Mouse (Mus musculus) MEL (cell line): Measurements from ENCODE around the gene Mal. TPM values are rescaled to one million over a fixed set of nuclear protein-coding genes. Genes with fewer than 3 reads are reported as not detected.

Experiments
- DNase-seq: peaks from one replicate; pipeline ENCODE4 v3.0.0; 2011; ENCODE audit warnings: low read depth, low spot score
- H3K27ac ChIP-seq: 2 replicates; pipeline ENCODE4 v1.5.1; 2012; ENCODE audit warnings: low read depth, mild to moderate bottlenecking, control low read depth, low read length, moderate library complexity; ENCODE audit not compliant: control insufficient read depth
- H3K27me3 ChIP-seq, 2 experiments: fragments of 150-350 bp in 1 of 2; sonication (generic) in 1 of 2; 2 replicates each; pipeline ENCODE4 v1.6.1; 2012; ENCODE audit warnings: low read length in 2 of 2, mild to moderate bottlenecking in 2 of 2, improper control_type of control experiment in 1 of 2, moderate library complexity in 1 of 2; ENCODE audit not compliant: insufficient read depth in 2 of 2, control insufficient read depth in 1 of 2
- H3K36me3 ChIP-seq, 2 experiments: 2 replicates each; pipeline ENCODE4 v1.6.1; 2012 to 2014; ENCODE audit warnings: low read length in 2 of 2, improper control_type of control experiment in 1 of 2, inconsistent platforms in 1 of 2, mild to moderate bottlenecking in 1 of 2; ENCODE audit not compliant: insufficient read depth in 2 of 2, control insufficient read depth in 1 of 2
- H3K4me1 ChIP-seq, 2 experiments: fragments of 150-350 bp in 1 of 2; sonication (generic) in 1 of 2; 2 replicates each; pipeline ENCODE4 v1.6.1; 2012; ENCODE audit warnings: low read length in 2 of 2, improper control_type of control experiment in 1 of 2, mild to moderate bottlenecking in 1 of 2; ENCODE audit not compliant: insufficient read depth in 2 of 2, control insufficient read depth in 1 of 2
- H3K4me3 ChIP-seq, 2 experiments: fragments of 150-350 bp in 1 of 2; sonication (generic) in 1 of 2; 2 replicates each; pipeline ENCODE4 v1.5.1; 2012; ENCODE audit warnings: low read depth in 2 of 2, low read length in 2 of 2, mild to moderate bottlenecking in 2 of 2, moderate library complexity in 2 of 2, control low read depth in 1 of 2, improper control_type of control experiment in 1 of 2; ENCODE audit not compliant: control insufficient read depth in 1 of 2, insufficient read depth in 1 of 2
- H3K79me2 ChIP-seq: 2 replicates; pipeline ENCODE4 v1.6.1; 2012; ENCODE audit warnings: mild to moderate bottlenecking, low read length, moderate library complexity; ENCODE audit not compliant: control insufficient read depth, poor library complexity, insufficient read depth
- H3K9ac ChIP-seq: 2 replicates; pipeline ENCODE4 v1.6.1; 2012; ENCODE audit warnings: low read depth, mild to moderate bottlenecking, control low read depth, low read length, moderate library complexity; ENCODE audit not compliant: control insufficient read depth, poor library complexity, severe bottlenecking
- H3K9me3 ChIP-seq: fragments of 150-350 bp; sonication (generic); replicated peaks from 2 replicates; pipeline ENCODE4 v1.6.1; 2012; ENCODE audit warnings: mild to moderate bottlenecking, low read length, improper control_type of control experiment, moderate library complexity; ENCODE audit not compliant: insufficient read depth
- BHLHE40 ChIP-seq: IDR thresholded peaks from 2 replicates; pipeline ENCODE4 v1.6.1; 2012; ENCODE audit warnings: low read depth, mild to moderate bottlenecking, inconsistent platforms, low read length, improper control_type of control experiment, borderline replicate concordance
- CHD2 ChIP-seq: IDR thresholded peaks from 2 replicates; pipeline ENCODE4 v1.6.1; 2011; ENCODE audit warnings: low read length, improper control_type of control experiment
- ELF1 ChIP-seq: IDR thresholded peaks from 2 replicates; pipeline ENCODE4 v1.6.1; 2014; ENCODE audit warnings: low read depth, mild to moderate bottlenecking, inconsistent platforms, low read length, improper control_type of control experiment, moderate library complexity
- GABPA ChIP-seq: IDR thresholded peaks from 2 replicates; pipeline ENCODE4 v1.6.1; 2012; ENCODE audit warnings: low read depth, mild to moderate bottlenecking, inconsistent platforms, low read length, improper control_type of control experiment, moderate library complexity
- GATA1 ChIP-seq: IDR thresholded peaks from 2 replicates; pipeline ENCODE4 v1.6.1; 2011; ENCODE audit warnings: low read depth, low read length, improper control_type of control experiment
- HCFC1 ChIP-seq: IDR thresholded peaks from 2 replicates; pipeline ENCODE4 v1.6.1; 2012; ENCODE audit warnings: low read depth, mild to moderate bottlenecking, inconsistent platforms, low read length, improper control_type of control experiment, moderate library complexity
- KAT2A ChIP-seq: conservative IDR thresholded peaks from 2 replicates; pipeline ENCODE4 v1.6.1; 2012; ENCODE audit warnings: low read depth, low read length, improper control_type of control experiment, inconsistent platforms
- MAX ChIP-seq: IDR thresholded peaks from 2 replicates; pipeline ENCODE4 v1.6.1; 2011; ENCODE audit warnings: low read length, improper control_type of control experiment
- MAZ ChIP-seq: IDR thresholded peaks from 2 replicates; pipeline ENCODE4 v1.6.1; 2012; ENCODE audit warnings: low read depth, mild to moderate bottlenecking, inconsistent platforms, low read length, improper control_type of control experiment
- MEF2A ChIP-seq: IDR thresholded peaks from 2 replicates; pipeline ENCODE4 v1.6.1; 2014; ENCODE audit warnings: low read depth, mild to moderate bottlenecking, inconsistent platforms, low read length, improper control_type of control experiment; ENCODE audit not compliant: poor library complexity, insufficient replicate concordance, severe bottlenecking; ENCODE audit errors: extremely low read depth
- MXI1 ChIP-seq: IDR thresholded peaks from 2 replicates; pipeline ENCODE4 v1.6.1; 2011; ENCODE audit warnings: mild to moderate bottlenecking, low read depth, low read length, improper control_type of control experiment
- MYC ChIP-seq: IDR thresholded peaks from 2 replicates; pipeline ENCODE4 v1.6.1; 2011; ENCODE audit warnings: low read depth, mild to moderate bottlenecking, low read length, improper control_type of control experiment, moderate library complexity
- NELFE ChIP-seq: IDR thresholded peaks from 2 replicates; pipeline ENCODE4 v1.6.1; 2011; ENCODE audit warnings: low read depth, low read length, improper control_type of control experiment
- NRF1 ChIP-seq: IDR thresholded peaks from 2 replicates; pipeline ENCODE4 v1.6.1; 2014; ENCODE audit warnings: low read depth, mild to moderate bottlenecking, inconsistent platforms, low read length, improper control_type of control experiment, moderate library complexity; ENCODE audit not compliant: poor library complexity, insufficient read depth, severe bottlenecking
- POLR2A ChIP-seq, 2 experiments: IDR thresholded peaks; 2 replicates each; pipeline ENCODE4 v1.6.1; 2011 to 2012; ENCODE audit warnings: low read length in 2 of 2, mild to moderate bottlenecking in 2 of 2, control low read depth in 1 of 2, improper control_type of control experiment in 1 of 2, low read depth in 1 of 2, moderate library complexity in 1 of 2; ENCODE audit not compliant: control insufficient read depth in 1 of 2, insufficient read depth in 1 of 2, poor library complexity in 1 of 2
- POLR2AphosphoS2 ChIP-seq: IDR thresholded peaks from 2 replicates; pipeline ENCODE4 v1.6.1; 2011; ENCODE audit warnings: low read length, improper control_type of control experiment
- RAD21 ChIP-seq: IDR thresholded peaks from 2 replicates; pipeline ENCODE4 v1.6.1; 2011; ENCODE audit warnings: mild to moderate bottlenecking, low read depth, low read length, improper control_type of control experiment
- SIN3A ChIP-seq: IDR thresholded peaks from 2 replicates; pipeline ENCODE4 v1.6.1; 2012; ENCODE audit warnings: low read length, improper control_type of control experiment, inconsistent platforms
- SMC3 ChIP-seq: IDR thresholded peaks from 2 replicates; pipeline ENCODE4 v1.6.1; 2011; ENCODE audit warnings: low read depth, low read length, improper control_type of control experiment
- TBP ChIP-seq: IDR thresholded peaks from 2 replicates; pipeline ENCODE4 v1.8.0; 2011; ENCODE audit warnings: low read depth, low read length, improper control_type of control experiment
- TCF12 ChIP-seq: IDR thresholded peaks from 2 replicates; pipeline ENCODE4 v1.6.1; 2014; ENCODE audit warnings: low read depth, mild to moderate bottlenecking, inconsistent platforms, low read length, improper control_type of control experiment, moderate library complexity
- UBTF ChIP-seq: IDR thresholded peaks from 2 replicates; pipeline ENCODE4 v1.6.1; 2012; ENCODE audit warnings: low read depth, mild to moderate bottlenecking, inconsistent platforms, low read length, improper control_type of control experiment, moderate library complexity, borderline replicate concordance; ENCODE audit not compliant: insufficient read depth
- ZKSCAN1 ChIP-seq: IDR thresholded peaks from 2 replicates; pipeline ENCODE4 v1.6.1; 2012; ENCODE audit warnings: low read depth, mild to moderate bottlenecking, inconsistent platforms, low read length, improper control_type of control experiment, moderate library complexity
- ZMIZ1 ChIP-seq: IDR thresholded peaks from 2 replicates; pipeline ENCODE4 v1.6.1; 2012; ENCODE audit warnings: low read depth, mild to moderate bottlenecking, inconsistent platforms, low read length, improper control_type of control experiment, moderate library complexity
- polyA plus RNA-seq, 2 experiments: library from polyadenylated mRNA; stranded (reverse) in 1 of 2; unstranded in 1 of 2; fragments of >175 nt in 1 of 2; fragments of >200 nt in 1 of 2; gene quantifications; 2 replicates each; pipeline versions ENCODE4 v1.2.1 to v1.2.4; 2012; ENCODE audit warnings: low replicate concordance in 2 of 2, low read depth in 1 of 2; ENCODE audit not compliant: insufficient read length in 2 of 2, insufficient read depth in 1 of 2, missing spikeins in 1 of 2
- total RNA-seq: library from RNA; depleted of rRNA; stranded (reverse); fragments of 300-350 nt; gene quantifications from 2 replicates; pipeline ENCODE4 v1.2.3, GENCODE M21; 2012; rRNA removed

The Mal gene
- total and polyA plus RNA-seq, 3 experiments: not detected

GRCm38 (mm10) chr2:127584436-127584858, 72.0 kb downstream of the Mal start:
- Histone ChIP-seq H3K36me3 (peaks cover 0 to 15% of the 10 kb centered on the region in 2 experiments; a peak in 2 of 4 replicates), H3K27ac (no peak overlapping the region), H3K4me3 (peak overlapping the region; percentile 62 to 86), H3K4me1 (peaks cover 0 to 26% of the 10 kb centered on the region in 2 experiments; a peak in 3 of 4 replicates), H3K79me2 (peaks cover 19% of the 10 kb centered on the region), H3K9ac (peak overlapping the region; percentile 60), H3K9me3 (no peaks in the 10 kb centered on the region), H3K27me3 (no peaks in the 10 kb centered on the region)
- peak; percentile 97 for DNase-seq
- peak; percentile 84 for TF ChIP-seq POLR2AphosphoS2
- TF ChIP-seq MXI1: peak; percentile 98
- TF ChIP-seq MYC: peak; percentile 71; the same call in 1 of the 2 replicates
- peak; percentile 6; the same call in 1 of the 2 replicates for TF ChIP-seq MAZ
- TF ChIP-seq HCFC1: peak; percentile 100
- peak; percentile 94 for TF ChIP-seq KAT2A
- TF ChIP-seq NRF1: peak; percentile 93
- TF ChIP-seq TBP: peak; percentile 82
- TF ChIP-seq ZMIZ1: peak; percentile 67
- TF ChIP-seq SMC3: no peak
- peak; percentile 87 for TF ChIP-seq MAX
- 0 out of 2 replicates have a peak, but pooled peaks have one; percentile 6 for TF ChIP-seq GATA1
- no peak for TF ChIP-seq MEF2A
- no peak for TF ChIP-seq ZKSCAN1
- no peak for TF ChIP-seq RAD21
- TF ChIP-seq CHD2: no peak
- TF ChIP-seq GABPA: no peak
- TF ChIP-seq NELFE: peak; percentile 89
- no peak for TF ChIP-seq UBTF
- peak; percentile 84 to 92 for TF ChIP-seq POLR2A (IDR thresholded peaks at IDR 0.05; ENCODE audit: control insufficient read depth in 1 of 2, insufficient read depth in 1 of 2, low read depth in 1 of 2, low read length in 2 of 2, poor library complexity in 1 of 2)
- no peak for TF ChIP-seq BHLHE40
- 0 out of 2 replicates have a peak, but pooled peaks have one; percentile 14 for TF ChIP-seq TCF12
- peak; percentile 99 for TF ChIP-seq SIN3A
- TF ChIP-seq ELF1: peak; percentile 67; the same call in 1 of the 2 replicates

Other genes with a start within 250 kb of the Mal start
- not detected in 2 replicates for gene Gpat2, start 231.5 kb downstream of the Mal start, total RNA-seq
- under 1 TPM in 1 of 2 experiments, not detected in 1; 0.07 TPM for gene Gpat2, start 231.5 kb downstream of the Mal start, polyA plus RNA-seq
- 7.2 and 8.2 TPM in 2 replicates for gene Fahd2a, start 212.1 kb downstream of the Mal start, total RNA-seq
- 1 to 10 TPM in 1 of 2 experiments, not detected in 1; 6.8 TPM for gene Fahd2a, start 212.1 kb downstream of the Mal start, polyA plus RNA-seq
- not detected in 2 replicates for gene Kcnip3, start 134.6 kb downstream of the Mal start, total RNA-seq
- gene Kcnip3, start 134.6 kb downstream of the Mal start, polyA plus RNA-seq: under 1 TPM in 1 of 2 experiments, not detected in 1; 0.22 TPM
- gene Prom2, start 115.2 kb downstream of the Mal start, total RNA-seq: not detected in 2 replicates
- gene Prom2, start 115.2 kb downstream of the Mal start, polyA plus RNA-seq: not detected
- 2.7 and 4.2 TPM in 2 replicates for gene Zfp661, start 69.6 kb downstream of the Mal start, total RNA-seq
- 1 to 10 TPM in 1 of 2 experiments, not detected in 1; 5.9 TPM for gene Zfp661, start 69.6 kb downstream of the Mal start, polyA plus RNA-seq
- gene Mrps5, start 69.5 kb downstream of the Mal start, total RNA-seq: 124 and 133 TPM in 2 replicates
- 1,000 to 10,000 TPM in 1 of 2 experiments, 100 to 1,000 TPM in 1; 124 to 1,057 TPM for gene Mrps5, start 69.5 kb downstream of the Mal start, polyA plus RNA-seq
- not detected in 2 replicates for gene Mall, start 73.2 kb upstream of the Mal start, total RNA-seq
- gene Mall, start 73.2 kb upstream of the Mal start, polyA plus RNA-seq: not detected
- 16.9 and 19.1 TPM in 2 replicates for gene Nphp1, start 132.2 kb upstream of the Mal start, total RNA-seq
- 10 to 100 TPM; 37.1 to 63.6 TPM for gene Nphp1, start 132.2 kb upstream of the Mal start, polyA plus RNA-seq
- gene Mtln, start 135.8 kb upstream of the Mal start, total RNA-seq: 37.5 and 44.2 TPM in 2 replicates
- 10 to 100 TPM in 1 of 2 experiments, not detected in 1; 29.8 TPM for gene Mtln, start 135.8 kb upstream of the Mal start, polyA plus RNA-seq
- 34.6 and 43.2 TPM in 2 replicates for gene Bub1, start 175.2 kb upstream of the Mal start, total RNA-seq
- 100 to 1,000 TPM in 1 of 2 experiments, 10 to 100 TPM in 1; 57.2 to 618 TPM for gene Bub1, start 175.2 kb upstream of the Mal start, polyA plus RNA-seq
- 0.29 and 0.31 TPM in 2 replicates for gene Acoxl, start 182.2 kb upstream of the Mal start, total RNA-seq
- gene Acoxl, start 182.2 kb upstream of the Mal start, polyA plus RNA-seq: under 1 TPM in 1 of 2 experiments, not detected in 1; 0.39 TPM